Mouse (Mus musculus) ES-Bruce4 (cell line): ENCODE measurements around the gene Nol10.

Experiments used
- CTCF ChIP-seq: IDR thresholded peaks from one replicate; pipeline ENCODE4 v1.8.1; 2011; ENCODE audit warnings: low read depth, low read length
- POLR2A ChIP-seq: IDR thresholded peaks from one replicate; pipeline ENCODE4 v1.8.1; 2011; ENCODE audit warnings: low read length; ENCODE audit not compliant: insufficient read depth

GRCm38 (mm10) chr12:17386896-17387295 is 38.6 kb downstream of the Nol10 start:
- TF ChIP-seq CTCF (no peak), POLR2A (no peak)
